Comparison of ENCODE assay signal across 8 mouse cellular contexts in the genomic region with DNA sequence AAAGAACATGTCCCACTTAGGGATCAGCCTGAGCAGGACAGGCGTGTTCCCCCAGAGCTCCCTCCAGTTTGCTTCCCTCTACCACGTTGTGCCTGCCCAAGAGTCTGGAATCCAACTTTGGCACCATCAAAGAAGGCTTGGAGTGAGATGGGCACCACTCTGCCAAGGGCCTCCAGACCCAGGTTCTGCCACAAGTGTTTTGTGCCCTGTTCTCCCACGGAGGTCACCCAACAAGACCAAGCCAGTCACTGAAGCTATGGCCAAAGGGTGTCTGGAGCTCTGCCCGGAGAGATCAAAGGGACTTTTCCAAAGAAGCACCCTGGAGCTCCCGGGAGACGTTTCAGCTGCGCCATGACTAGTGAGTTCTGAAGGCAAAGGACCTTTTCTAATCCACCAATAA. TPM values are rescaled to one million over a fixed set of nuclear protein-coding genes. Genes with fewer than 3 reads are reported as not detected.
DNase-seq lines count a peak whose midpoint lies in the region; ATAC-seq lines count a peak whose summit lies in the region.

No protein-coding gene starts in this region.

- no peak overlapping the region for H3K9ac ChIP-seq in hindbrain, embryonic 16.5 days (ENCODE audit: low read depth, low read length)
- H3K9ac ChIP-seq in hindbrain, embryonic 12.5 days, result no peak overlapping the region
- H3K9ac ChIP-seq in midbrain, embryonic 14.5 days (replicated peaks; ENCODE audit: low read length), result no peak overlapping the region

- no peaks in the 10 kb centered on the region for H3K27me3 ChIP-seq in hindbrain, embryonic 16.5 days (replicated peaks; ENCODE audit: control insufficient read depth, insufficient read depth, low read length)
- H3K27me3 ChIP-seq in hindbrain, embryonic 12.5 days, result 0 out of 2 replicates have a peak, but pooled peaks cover 3% of the 10 kb centered on the region
- H3K27me3 ChIP-seq in midbrain, embryonic 14.5 days (ENCODE audit: control insufficient read depth, insufficient read depth, low read length), result no peaks in the 10 kb centered on the region

- no peaks in the 10 kb centered on the region for H3K36me3 ChIP-seq in hindbrain, embryonic 16.5 days (ENCODE audit: control insufficient read depth, insufficient read depth, low read length)
- no peaks in the 10 kb centered on the region for H3K36me3 ChIP-seq in hindbrain, embryonic 12.5 days
- H3K36me3 ChIP-seq in midbrain, embryonic 14.5 days (ENCODE audit: control insufficient read depth, insufficient read depth, low read length), result no peaks in the 10 kb centered on the region

- WGBS in hindbrain, embryonic 16.5 days, result 75% methylated on average over 7 of the region's 7 CpGs
- WGBS in hindbrain, embryonic 12.5 days, result 82% methylated on average over 7 of the region's 7 CpGs
- 77% methylated on average over 7 of the region's 7 CpGs for WGBS in midbrain, embryonic 14.5 days

- peak; percentile 55 for DNase-seq in adrenal gland, postnatal 25 days
- DNase-seq in gastrocnemius, postnatal 10 days, result peak; percentile 14
- peak; percentile 32 to 68 for DNase-seq in left cerebral cortex, postnatal 25 days (ENCODE audit: low spot score in 2 of 2)
- no peak for DNase-seq in midbrain, embryonic 14.5 days
- no peak for DNase-seq in embryo, embryonic 10.5 days (ENCODE audit: low spot score)
- DNase-seq in spleen, postnatal 36 days (ENCODE audit: low spot score in 2 of 2), result no peak

- H3K9me3 ChIP-seq in hindbrain, embryonic 16.5 days (ENCODE audit: control insufficient read depth, low read length), result no peaks in the 10 kb centered on the region
- no peaks in the 10 kb centered on the region for H3K9me3 ChIP-seq in hindbrain, embryonic 12.5 days (replicated peaks)
- no peaks in the 10 kb centered on the region for H3K9me3 ChIP-seq in midbrain, embryonic 14.5 days (ENCODE audit: control insufficient read depth, low read length)

- H3K27ac ChIP-seq in hindbrain, embryonic 16.5 days (ENCODE audit: low read depth, low read length), result no peak overlapping the region
- H3K27ac ChIP-seq in hindbrain, embryonic 12.5 days, result no peak overlapping the region
- no peak overlapping the region for H3K27ac ChIP-seq in midbrain, embryonic 14.5 days (replicated peaks; ENCODE audit: low read depth, low read length)

- peak; percentile 54; the same call in 1 of the 2 replicates for ATAC-seq in hindbrain, embryonic 16.5 days
- no peak for ATAC-seq in hindbrain, embryonic 12.5 days (ENCODE audit: low FRiP score)
- ATAC-seq in midbrain, embryonic 14.5 days (ENCODE audit: low FRiP score, low TSS enrichment), result no peak

- peaks cover 4% of the 10 kb centered on the region for H3K4me1 ChIP-seq in hindbrain, embryonic 16.5 days (ENCODE audit: control insufficient read depth, insufficient read depth, low read depth, low read length)
- peaks cover 10% of the 10 kb centered on the region for H3K4me1 ChIP-seq in hindbrain, embryonic 12.5 days
- H3K4me1 ChIP-seq in midbrain, embryonic 14.5 days (ENCODE audit: control insufficient read depth, insufficient read depth, low read length), result no peaks in the 10 kb centered on the region; the same call in 1 of the 2 replicates

- H3K4me3 ChIP-seq in hindbrain, embryonic 16.5 days (ENCODE audit: low read length), result no peak overlapping the region
- H3K4me3 ChIP-seq in hindbrain, embryonic 12.5 days, result no peak overlapping the region
- H3K4me3 ChIP-seq in midbrain, embryonic 14.5 days (replicated peaks; ENCODE audit: low read depth, low read length), result no peak overlapping the region

- intact Hi-C loops in left cerebral cortex, postnatal 25 days (cut with DNase I), result no loop called here

- H3K4me2 ChIP-seq in hindbrain, embryonic 16.5 days (ENCODE audit: low read length), result no peak overlapping the region
- no peak overlapping the region for H3K4me2 ChIP-seq in hindbrain, embryonic 12.5 days (replicated peaks)
- H3K4me2 ChIP-seq in midbrain, embryonic 14.5 days (ENCODE audit: low read length), result no peak overlapping the region

RNA-seq across cellular contexts. Expression of a gene that starts 42.6 kb away (rescaled TPM):
- polyA plus RNA-seq in hindbrain, embryonic 16.5 days (2015; fragmentation: Nextera tagmentation; extraction: Ambion mirVana), result 51.3 and 51.6 TPM in 2 replicates
- polyA plus RNA-seq in hindbrain, embryonic 12.5 days (2016; fragmentation: Nextera tagmentation; extraction: Ambion mirVana), result 31.4 and 34.9 TPM in 2 replicates
- 130 and 193 TPM in 2 replicates for total RNA-seq in adrenal gland, postnatal 25 days (2021)
- 10 to 100 TPM; 37.5 to 41.3 TPM for total RNA-seq in gastrocnemius, postnatal 10 days (2021)
- 100 to 1,000 TPM; 144 to 146 TPM for total RNA-seq in left cerebral cortex, postnatal 25 days (2021)
- polyA plus RNA-seq in midbrain, embryonic 14.5 days (2014; fragmentation: Nextera tagmentation; extraction: Ambion mirVana), result 60.2 and 63.3 TPM in 2 replicates

Comparison
In these comparisons a context has a peak if more than half of its experiments do, and no peak if none do; other contexts are left out.
1. DNase-seq: peak in adrenal gland, postnatal 25 days (single experiment), gastrocnemius, postnatal 10 days (single experiment) and left cerebral cortex, postnatal 25 days (2 of 2); none in midbrain, embryonic 14.5 days (single experiment), embryo, embryonic 10.5 days (single experiment) and spleen, postnatal 36 days (0 of 2).